Mouse (Mus musculus) thymus, adult 2 months (tissue): ENCODE results near the gene Sh3rf1. TPM values are rescaled to one million over a fixed set of nuclear protein-coding genes. Genes with fewer than 3 reads are reported as not detected.
A peak's percentile ranks its signal among the peaks of the same experiment; 100 is the strongest.

Experiments
- DNase-seq: peaks from one replicate; pipeline ENCODE4 v3.0.0; 2021
- H3K27ac ChIP-seq: fragments of 200-500 bp; 2 replicates; pipeline ENCODE4 v1.5.1; 2012; ENCODE audit warnings: low read length, control low read depth; ENCODE audit not compliant: control insufficient read depth, insufficient read depth
- H3K27me3 ChIP-seq: fragments of 200-500 bp; 2 replicates; pipeline ENCODE4 v1.6.1; 2012; ENCODE audit warnings: mild to moderate bottlenecking, low read length, moderate library complexity, mixed read lengths; ENCODE audit not compliant: control insufficient read depth, insufficient read depth
- H3K36me3 ChIP-seq: fragments of 200-500 bp; 2 replicates; pipeline ENCODE4 v1.6.1; 2012; ENCODE audit warnings: mild to moderate bottlenecking, low read length, moderate library complexity; ENCODE audit not compliant: control insufficient read depth, insufficient read depth
- H3K4me1 ChIP-seq: fragments of 200-500 bp; replicated peaks from 2 replicates; pipeline ENCODE4 v1.6.1; 2012; ENCODE audit warnings: low read length; ENCODE audit not compliant: control insufficient read depth, insufficient read depth
- H3K4me3 ChIP-seq: fragments of 200-500 bp; 2 replicates; pipeline ENCODE4 v1.5.1; 2012; ENCODE audit warnings: mild to moderate bottlenecking, low read length, control low read depth, moderate library complexity; ENCODE audit not compliant: control insufficient read depth, insufficient read depth
- CTCF ChIP-seq: fragments of 200-500 bp; IDR thresholded peaks from 2 replicates; pipeline ENCODE4 v1.5.1; 2012; ENCODE audit warnings: mild to moderate bottlenecking, control low read depth, low read length, moderate library complexity, borderline replicate concordance; ENCODE audit not compliant: control insufficient read depth, poor library complexity, insufficient read depth; ENCODE audit errors: extremely low read depth
- POLR2A ChIP-seq: fragments of 200-500 bp; IDR thresholded peaks from 2 replicates; pipeline ENCODE4 v1.6.1; 2012; ENCODE audit warnings: mild to moderate bottlenecking, low read length, control low read depth, moderate library complexity; ENCODE audit not compliant: control insufficient read depth, poor library complexity, insufficient read depth; ENCODE audit errors: extremely low read depth
- WGBS: fragments of 180-500 bp; shearing (Covaris S2); methylation state at CpG from one replicate; pipeline ENCODE4 v1.1.7; 2018; 5-methylcytosine and 5-hydroxymethylcytosine counted together
- polyA plus RNA-seq: library from polyadenylated mRNA; depleted of rRNA; stranded (reverse); fragments of >200 nt; gene quantifications from 2 replicates; pipeline ENCODE4 v1.2.3, GENCODE M21; 2012

Gene Sh3rf1
- polyA plus RNA-seq, 1 experiment: 7.6 TPM

GRCm38 (mm10) chr8:61274602-61275462, 51.2 kb downstream of the Sh3rf1 start:
- WGBS: 89% methylated on average over 10 of the region's 10 CpGs
- TF ChIP-seq CTCF (no peak), POLR2A (no peak)
- peaks cover 9% of the 10 kb centered on the region for H3K4me1 ChIP-seq
- H3K36me3 ChIP-seq: no peaks in the 10 kb centered on the region
- no peak for DNase-seq
- H3K27me3 ChIP-seq: no peaks in the 10 kb centered on the region
- no peak overlapping the region for H3K27ac ChIP-seq
- H3K4me3 ChIP-seq: no peak overlapping the region

DNA sequence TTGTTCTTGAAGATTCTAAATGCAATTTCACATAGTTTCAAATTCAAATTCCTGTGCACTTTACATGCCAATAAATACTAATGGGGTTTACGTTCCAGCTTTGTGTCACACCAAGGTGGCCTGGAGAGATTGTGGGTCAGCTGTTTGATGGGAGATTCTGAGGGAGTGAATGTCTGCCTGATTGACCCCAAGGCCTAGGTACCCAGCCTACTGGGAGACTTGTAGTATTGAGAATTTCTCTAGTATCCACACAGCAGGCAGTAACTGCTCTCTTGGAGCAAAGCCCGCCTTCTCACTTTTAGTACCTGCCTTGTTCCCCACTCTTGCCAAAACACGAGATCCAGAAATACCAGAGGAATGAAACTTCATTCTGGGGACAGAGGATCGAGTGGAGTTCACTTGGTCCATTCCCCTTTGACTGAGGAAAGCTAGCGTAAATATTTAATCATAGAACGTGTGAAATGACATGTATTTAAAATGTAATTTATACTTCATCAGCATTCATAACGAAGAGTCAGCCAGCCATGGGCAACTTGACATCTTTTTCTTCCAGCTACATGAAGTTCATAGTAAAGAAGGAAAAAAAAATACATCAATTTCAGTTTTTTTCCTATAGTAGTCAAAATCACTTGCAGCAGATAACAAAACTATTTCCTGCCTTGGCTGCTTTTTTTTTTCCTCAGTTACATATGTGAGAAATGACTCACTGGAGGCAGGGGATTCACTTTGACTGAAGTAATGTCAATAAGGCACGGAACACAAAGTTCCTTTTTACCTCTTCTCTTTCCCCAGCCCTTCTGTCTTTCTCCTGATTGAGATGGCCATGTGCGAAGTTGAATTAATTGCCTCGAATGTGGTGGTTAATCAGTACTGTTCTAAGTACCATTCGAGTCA, 52.0 kb downstream of the Sh3rf1 start:
- TF ChIP-seq POLR2A (no peak), CTCF (no peak)
- no peak for DNase-seq

DNA sequence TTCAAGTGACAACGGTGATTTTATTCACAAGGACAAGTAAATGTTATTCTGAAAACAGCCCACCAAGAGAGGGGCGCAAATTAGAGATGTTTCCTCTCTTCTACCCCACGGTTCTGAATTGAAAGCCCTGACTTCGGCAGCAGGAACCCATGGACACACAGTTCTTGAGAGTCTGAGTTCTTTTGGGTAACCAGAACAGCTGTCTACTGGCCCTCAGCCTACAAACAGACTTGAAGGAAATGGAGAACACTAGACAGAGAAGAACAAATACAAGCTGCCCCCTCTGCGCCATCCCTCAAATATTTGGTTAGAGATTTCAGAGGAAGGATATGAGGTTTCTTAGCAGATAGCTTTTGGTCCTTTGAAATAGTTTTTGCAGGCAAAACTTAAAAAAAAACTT, 52.7 kb downstream of the Sh3rf1 start:
- 47% methylated on average over 5 of the region's 5 CpGs for WGBS
- no peak overlapping the region for H3K4me3 ChIP-seq
- no peak for DNase-seq
- TF ChIP-seq CTCF (no peak), POLR2A (no peak)
- H3K27me3 ChIP-seq: no peaks in the 10 kb centered on the region
- H3K36me3 ChIP-seq: no peaks in the 10 kb centered on the region
- peaks cover 9% of the 10 kb centered on the region for H3K4me1 ChIP-seq
- H3K27ac ChIP-seq: no peak overlapping the region

More for the DNA sequence above, 52.0 kb downstream of the Sh3rf1 start:
- H3K4me1 ChIP-seq: peaks cover 9% of the 10 kb centered on the region
- H3K27me3 ChIP-seq: no peaks in the 10 kb centered on the region
- no peak overlapping the region for H3K4me3 ChIP-seq
- no peak overlapping the region for H3K27ac ChIP-seq
- WGBS: 78% methylated on average over 11 of the region's 11 CpGs
- H3K36me3 ChIP-seq: no peaks in the 10 kb centered on the region

DNA sequence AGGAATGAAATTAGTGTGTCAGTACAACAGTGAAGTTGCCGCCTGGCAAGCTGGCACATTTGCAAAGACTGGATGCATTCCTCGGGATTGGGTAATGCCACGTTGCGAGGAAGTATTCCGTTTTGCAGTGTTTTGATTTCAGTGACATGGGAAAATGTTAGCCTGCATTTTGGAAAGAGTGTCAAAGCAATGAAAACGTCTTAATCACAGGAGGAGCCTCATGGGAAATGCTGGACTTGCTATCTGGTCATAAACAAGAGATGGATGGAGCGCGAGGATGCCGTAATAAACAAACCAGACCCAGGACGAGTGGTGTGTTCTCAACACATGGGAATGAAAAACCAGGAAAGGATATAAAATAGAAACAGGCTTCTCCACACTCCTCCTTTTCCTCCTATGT, 55.4 kb downstream of the Sh3rf1 start:
- WGBS: 98% methylated on average over 10 of the region's 10 CpGs
- TF ChIP-seq POLR2A (no peak), CTCF (no peak)
- Histone ChIP-seq H3K27me3 (no peaks in the 10 kb centered on the region), H3K4me3 (no peak overlapping the region), H3K27ac (no peak overlapping the region), H3K36me3 (no peaks in the 10 kb centered on the region), H3K4me1 (peaks cover 25% of the 10 kb centered on the region)
- no peak for DNase-seq

DNA sequence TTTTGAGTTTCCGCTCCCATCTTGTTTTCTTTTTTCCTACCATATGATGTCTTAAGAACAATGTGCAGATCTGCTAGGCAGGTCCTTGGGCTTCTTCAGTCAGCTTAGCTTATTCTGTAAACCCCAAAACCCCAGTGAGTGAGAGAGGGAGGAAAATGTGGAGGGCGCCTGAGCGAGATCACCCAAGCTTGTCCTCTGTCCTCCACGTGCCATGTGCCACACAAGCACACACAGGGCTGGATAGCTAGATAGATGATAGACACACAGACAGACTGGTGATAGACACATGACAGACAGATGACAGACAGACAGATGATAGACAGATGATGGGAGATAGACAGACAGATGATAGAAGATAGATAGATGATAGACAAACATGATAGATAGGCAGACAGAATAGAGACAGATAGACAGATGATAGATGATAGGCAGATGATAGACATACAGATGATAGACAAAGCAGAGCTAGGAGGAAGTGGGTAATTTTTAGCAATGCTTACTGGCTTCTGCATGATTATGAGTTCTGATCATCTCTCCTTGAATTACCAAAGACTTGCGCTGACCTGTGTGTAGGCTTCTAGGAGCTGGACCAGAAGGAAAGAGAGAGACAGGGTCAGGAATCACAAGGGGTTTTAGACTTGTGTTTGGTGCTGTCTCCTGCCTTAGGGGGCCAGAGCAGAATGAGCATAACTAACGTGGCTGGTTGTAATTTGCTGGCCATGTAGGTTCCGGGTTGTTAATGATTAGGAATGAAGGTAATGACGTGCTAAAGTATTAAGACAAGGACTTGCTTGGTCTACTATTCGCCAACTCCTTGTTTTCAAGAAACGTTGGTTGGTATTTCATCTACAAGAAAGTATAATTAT, 58.9 kb downstream of the Sh3rf1 start:
- no peak for DNase-seq
- 0 out of 2 replicates have a peak overlapping the region, but pooled peaks have one; percentile 34 for H3K27ac ChIP-seq
- WGBS: 61% methylated on average over 10 of the region's 10 CpGs

More for the DNA sequence above, 58.9 kb downstream of the Sh3rf1 start:
- no peaks in the 10 kb centered on the region for H3K36me3 ChIP-seq
- no peaks in the 10 kb centered on the region for H3K27me3 ChIP-seq
- no peak overlapping the region for H3K4me3 ChIP-seq
- H3K4me1 ChIP-seq: peaks cover 20% of the 10 kb centered on the region
- TF ChIP-seq POLR2A (no peak), CTCF (no peak)
